Mouse (Mus musculus): Measurements from ENCODE around the gene Tecpr2.
A peak's percentile ranks its signal among the peaks of the same experiment; 100 is the strongest.

Gene Tecpr2

GRCm38 (mm10) chr12:111007134-111008103 is 118.4 kb downstream of the Tecpr2 start:
- Histone ChIP-seq H3K27me3 (ENCODE audit: control insufficient read depth, insufficient read depth, low read length, poor library complexity, severe bottlenecking) (no peaks in the 10 kb centered on the region), H3K36me3 (ENCODE audit: control insufficient read depth, insufficient read depth, low read length, poor library complexity, severe bottlenecking) (no peaks in the 10 kb centered on the region)
- peak; percentile 52 for DNase-seq (ENCODE audit: low read depth, low spot score)

- Histone ChIP-seq H3K27me3 (ENCODE audit: control insufficient read depth, insufficient read depth, low read length, poor library complexity, severe bottlenecking) (no peaks in the 10 kb centered on the region), H3K36me3 (ENCODE audit: control insufficient read depth, insufficient read depth, low read length, poor library complexity, severe bottlenecking) (no peaks in the 10 kb centered on the region)
- DNase-seq (ENCODE audit: low read depth, low spot score), result no peak
These were observed 119.7 kb downstream of the Tecpr2 start for GRCm38 (mm10) chr12:111008500-111009490.

- DNase-seq (ENCODE audit: low read depth, low spot score), result no peak
- no peaks in the 10 kb centered on the region for H3K36me3 ChIP-seq (ENCODE audit: control insufficient read depth, insufficient read depth, low read length, poor library complexity, severe bottlenecking)
- no peaks in the 10 kb centered on the region for H3K27me3 ChIP-seq (ENCODE audit: control insufficient read depth, insufficient read depth, low read length, poor library complexity, severe bottlenecking)
These were observed 120.7 kb downstream of the Tecpr2 start for GRCm38 (mm10) chr12:111009615-111010257.

- DNase-seq (ENCODE audit: low read depth, low spot score), result no peak
- Histone ChIP-seq H3K36me3 (ENCODE audit: control insufficient read depth, insufficient read depth, low read length, poor library complexity, severe bottlenecking) (no peaks in the 10 kb centered on the region), H3K27me3 (ENCODE audit: control insufficient read depth, insufficient read depth, low read length, poor library complexity, severe bottlenecking) (no peaks in the 10 kb centered on the region)
These were observed 127.7 kb downstream of the Tecpr2 start for GRCm38 (mm10) chr12:111016807-111017206.

- Histone ChIP-seq H3K36me3 (ENCODE audit: control insufficient read depth, insufficient read depth, low read length, poor library complexity, severe bottlenecking) (no peaks in the 10 kb centered on the region), H3K27me3 (ENCODE audit: control insufficient read depth, insufficient read depth, low read length, poor library complexity, severe bottlenecking) (no peaks in the 10 kb centered on the region)
- DNase-seq (ENCODE audit: low read depth, low spot score), result no peak
These were observed 129.0 kb downstream of the Tecpr2 start for GRCm38 (mm10) chr12:111018068-111018467.

- Histone ChIP-seq H3K27me3 (ENCODE audit: control insufficient read depth, insufficient read depth, low read length, poor library complexity, severe bottlenecking) (no peaks in the 10 kb centered on the region), H3K36me3 (ENCODE audit: control insufficient read depth, insufficient read depth, low read length, poor library complexity, severe bottlenecking) (no peaks in the 10 kb centered on the region)
- DNase-seq (ENCODE audit: low read depth, low spot score), result no peak
These were observed 130.0 kb downstream of the Tecpr2 start for GRCm38 (mm10) chr12:111019086-111019485.

GRCm38 (mm10) chr12:111021138-111021537 is 132.1 kb downstream of the Tecpr2 start:
- no peak for DNase-seq (ENCODE audit: low read depth, low spot score)

GRCm38 (mm10) chr12:111021577-111021976 is 132.5 kb downstream of the Tecpr2 start:
- no peak for DNase-seq (ENCODE audit: low read depth, low spot score)
- H3K36me3 ChIP-seq (ENCODE audit: control insufficient read depth, insufficient read depth, low read length, poor library complexity, severe bottlenecking), result no peaks in the 10 kb centered on the region
- H3K27me3 ChIP-seq (ENCODE audit: control insufficient read depth, insufficient read depth, low read length, poor library complexity, severe bottlenecking), result no peaks in the 10 kb centered on the region

More at GRCm38 (mm10) chr12:111021138-111021537, 132.1 kb downstream of the Tecpr2 start:
- Histone ChIP-seq H3K27me3 (ENCODE audit: control insufficient read depth, insufficient read depth, low read length, poor library complexity, severe bottlenecking) (no peaks in the 10 kb centered on the region), H3K36me3 (ENCODE audit: control insufficient read depth, insufficient read depth, low read length, poor library complexity, severe bottlenecking) (no peaks in the 10 kb centered on the region)

Data from splenic B cell, adult 2 months (primary cell).